Mouse (Mus musculus) gastrocnemius, postnatal 10 days (tissue): Measurements from ENCODE around the gene Emc9. TPM values are rescaled to one million over a fixed set of nuclear protein-coding genes. Genes with fewer than 3 reads are reported as not detected.

Experiments
- DNase-seq: peaks from one replicate; pipeline ENCODE4 v3.0.0; 2021; ENCODE audit warnings: mixed read lengths
- long read RNA-seq, 2 experiments: library from polyadenylated mRNA; stranded (forward); transcript quantifications; one replicate each; pipeline ENCODE4 v2.0.0; 2021
- total RNA-seq, 2 experiments: library from RNA; stranded (reverse); gene quantifications; 2 replicates each; pipeline ENCODE4 v1.2.3; 2021

The Emc9 gene
- total RNA-seq, result 10 to 100 TPM; 45.2 to 49.9 TPM
- long read RNA-seq, experiment 1, transcript Emc9-201 (5 exons, 855 nt), result major isoform, 19 of 22 reads
- long read RNA-seq, experiment 1, partial matches to known transcripts, result 1 of 22 reads
- long read RNA-seq, experiment 1, other reads (novel, unspliced or antisense), result 1 of 22 reads
- long read RNA-seq, experiment 2, transcript Emc9-201 (5 exons, 855 nt), result major isoform, 24 of 25 reads
- long read RNA-seq, experiment 2, partial matches to known transcripts, result 0 of 25 reads
- long read RNA-seq, experiment 2, other reads (novel, unspliced or antisense), result 0 of 25 reads

DNA sequence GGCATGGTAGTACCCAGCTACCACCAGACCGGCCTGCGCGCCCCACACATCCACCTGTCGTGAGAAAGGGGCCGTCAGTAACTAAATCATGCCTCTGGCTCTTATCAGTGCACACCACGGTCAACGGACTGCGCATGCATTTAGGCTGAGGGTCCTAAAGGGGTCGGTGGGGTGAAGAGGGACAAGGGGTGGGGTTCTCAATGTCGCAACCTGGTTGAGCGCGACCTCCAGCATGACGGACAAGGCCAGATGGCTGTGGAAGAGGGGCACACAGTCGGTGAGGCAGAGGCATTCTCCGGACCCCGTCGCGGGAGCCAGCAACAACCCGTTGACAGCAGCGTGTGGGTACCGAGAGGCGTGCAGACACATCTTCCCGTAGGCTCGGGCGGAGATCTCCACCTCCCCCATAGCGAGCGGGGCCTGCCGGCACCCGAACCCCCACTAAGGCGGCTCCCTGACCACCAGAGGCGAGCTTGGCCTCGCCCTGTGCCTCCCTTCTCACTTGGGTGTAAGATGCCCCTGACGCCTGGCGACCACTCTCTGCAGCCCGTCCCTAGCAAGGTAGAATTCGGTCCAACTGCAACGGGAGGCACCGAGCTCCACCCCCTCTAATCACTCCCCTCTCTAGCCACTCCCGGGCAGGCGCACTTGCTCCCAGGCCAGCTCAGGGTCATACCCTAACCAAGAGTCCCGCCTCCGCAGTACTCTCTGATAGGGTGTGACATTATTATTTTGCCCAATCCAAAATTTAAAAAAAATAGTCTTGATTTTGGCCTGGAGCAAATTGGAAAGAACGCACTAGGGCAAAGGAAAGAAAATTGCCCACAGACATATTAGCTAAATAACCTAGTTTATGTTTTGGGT lies at the start of gene Emc9:
Gene Emc9, minus strand, starts transcription at position 601 of the 864 bp plus-strand sequence.
- DNase-seq, result peak; percentile 69

DNA sequence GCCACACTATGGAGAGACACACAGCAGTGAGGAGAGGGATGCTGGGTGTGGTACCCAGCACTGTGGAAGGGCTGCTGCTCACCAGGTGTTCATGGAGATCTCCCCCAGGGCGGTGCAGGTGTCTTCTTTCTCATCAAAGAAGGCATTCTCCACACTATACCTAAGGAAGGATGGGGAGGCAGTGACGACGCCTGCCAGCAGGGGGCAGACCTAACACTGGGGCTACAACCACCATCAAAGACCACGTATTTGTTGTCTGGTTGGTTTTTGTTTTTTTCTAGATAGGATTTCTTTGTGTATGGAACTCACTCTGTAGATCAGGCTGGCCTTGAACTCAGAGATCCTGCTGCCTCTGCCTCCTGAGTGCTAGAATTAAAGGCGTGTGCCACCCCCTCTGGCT lies 44.2 kb upstream of the Emc9 start:
- peak; percentile 58 for DNase-seq

DNA sequence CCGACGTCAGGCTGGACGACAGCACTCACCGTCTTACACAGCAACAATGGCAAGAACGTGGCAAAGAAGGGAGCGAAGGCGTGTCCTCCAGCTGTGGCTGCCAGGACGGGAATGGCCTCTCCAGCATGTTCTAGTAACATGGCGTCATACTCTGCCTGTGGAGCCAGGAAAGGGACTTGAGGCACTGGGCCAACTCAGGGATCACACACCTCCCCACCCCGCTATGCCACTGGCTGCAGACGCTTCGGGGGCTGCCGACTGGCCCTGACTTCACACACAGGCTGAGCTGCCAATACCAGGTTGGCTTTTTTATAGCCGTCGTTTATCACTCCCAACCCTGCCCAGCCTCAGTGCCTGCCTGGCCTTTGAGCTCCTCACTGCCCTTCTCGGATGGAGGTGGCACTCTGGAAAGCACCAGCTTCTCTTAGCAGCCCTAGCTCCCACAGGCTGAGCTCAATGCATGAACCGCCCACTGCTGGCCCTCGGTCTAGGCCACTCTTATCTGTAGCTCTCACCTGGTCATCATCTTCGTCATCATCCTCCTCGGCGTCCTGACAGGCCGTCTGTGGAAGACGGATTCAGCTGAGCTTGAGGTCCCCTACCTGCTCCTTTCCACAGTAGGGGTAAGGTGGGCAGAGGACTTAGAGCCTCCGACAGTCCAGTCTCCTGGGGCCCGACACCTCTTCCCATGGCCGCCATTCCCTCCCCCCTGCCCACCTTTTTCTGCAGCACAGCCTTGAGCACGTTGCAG lies 43.1 kb upstream of the Emc9 start:
- DNase-seq, result no peak

DNA sequence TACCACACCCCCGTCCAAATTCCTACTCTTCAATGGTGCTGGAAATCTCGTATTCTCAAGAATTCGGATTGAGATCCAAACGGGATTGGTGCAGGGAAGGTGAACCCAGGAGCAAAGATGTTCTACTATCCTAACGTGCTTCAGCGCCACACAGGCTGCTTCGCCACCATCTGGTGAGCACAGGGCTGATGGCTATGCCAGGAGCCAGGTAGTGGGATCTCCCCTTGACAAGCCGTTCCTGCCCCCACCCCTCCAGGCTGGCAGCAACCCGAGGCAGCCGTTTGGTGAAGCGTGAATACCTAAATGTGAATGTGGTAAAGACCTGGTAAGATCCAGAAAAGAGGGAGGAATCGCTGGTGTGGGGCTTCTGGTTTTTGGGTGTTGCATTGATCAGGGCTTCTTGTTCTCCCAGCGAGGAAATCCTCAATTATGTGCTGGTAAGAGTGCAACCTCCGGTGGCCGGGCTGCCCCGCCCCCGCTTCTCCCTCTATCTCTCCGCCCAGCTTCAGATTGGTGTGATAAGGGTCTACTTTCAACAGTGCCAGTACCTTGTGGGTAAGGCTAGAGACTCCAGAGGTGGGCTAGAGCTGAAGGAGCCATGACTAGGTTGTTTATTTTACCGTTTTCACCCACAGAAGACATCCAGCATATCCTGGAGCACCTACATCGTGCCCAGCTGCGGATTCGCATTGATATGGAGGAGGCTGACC lies 33.5 kb upstream of the Emc9 start:
- DNase-seq, result no peak

DNA sequence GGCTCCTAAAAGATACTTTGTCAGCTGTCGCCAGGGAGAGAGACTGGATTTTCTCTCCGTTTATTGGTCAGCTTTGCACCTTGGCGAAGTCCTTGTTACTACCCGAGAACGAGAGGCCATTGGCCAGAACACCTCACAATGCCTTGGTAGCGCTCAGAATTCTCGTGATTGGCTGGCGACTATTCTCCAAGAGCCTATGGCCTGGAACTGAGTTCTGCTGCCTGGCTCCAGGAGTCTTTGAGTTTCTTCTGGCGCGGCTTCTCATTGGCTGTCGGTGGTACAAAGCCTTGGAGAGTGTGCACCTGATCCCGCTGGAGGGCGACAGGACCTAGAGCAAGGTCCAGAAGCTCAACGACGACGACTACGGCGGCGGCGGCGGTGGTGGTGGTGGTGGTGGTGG lies 32.7 kb upstream of the Emc9 start, which contains the start of gene Rec8:
Gene Rec8, plus strand, starts transcription at position 216 of the 400 bp plus-strand sequence.
- DNase-seq, result no peak

DNA sequence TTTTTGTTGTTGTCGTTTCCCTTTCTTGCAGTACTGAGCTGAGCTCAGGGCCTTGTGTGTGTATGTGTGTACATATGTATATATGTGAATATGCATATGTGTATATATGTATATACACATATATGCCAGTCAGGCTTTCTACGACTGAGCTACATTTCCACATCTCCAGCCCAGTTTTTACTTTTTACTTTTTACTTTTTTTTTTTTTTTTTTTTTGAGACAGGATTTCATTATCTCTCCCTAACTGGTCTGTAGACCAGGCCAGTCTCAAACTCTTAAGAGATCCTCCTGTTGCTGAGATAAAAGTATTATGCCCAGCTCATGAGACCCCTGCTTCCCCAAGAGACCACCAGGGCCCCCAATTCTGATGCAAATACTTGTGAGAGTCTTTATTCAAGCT lies 31.7 kb upstream of the Emc9 start:
- DNase-seq, result no peak

DNA sequence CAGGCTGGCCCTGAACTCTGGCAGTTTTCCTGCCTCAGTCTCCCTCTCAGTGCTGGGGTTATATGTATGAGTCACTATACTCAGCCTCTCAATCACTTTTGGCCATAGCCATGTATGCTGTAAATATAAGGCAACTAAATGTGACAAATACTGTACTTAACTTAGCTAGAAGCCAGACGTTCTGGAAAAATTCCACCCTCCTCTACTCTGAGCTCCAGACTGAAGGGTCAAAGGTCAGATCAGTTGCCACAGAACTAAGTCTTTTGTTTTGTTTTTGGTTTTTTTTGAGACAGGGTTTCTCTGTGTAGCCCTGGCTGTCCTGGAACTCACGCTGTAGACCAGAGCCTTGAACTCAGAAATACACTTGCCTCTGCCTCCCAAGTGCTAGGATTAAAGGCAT lies 30.8 kb upstream of the Emc9 start:
- no peak for DNase-seq

DNA sequence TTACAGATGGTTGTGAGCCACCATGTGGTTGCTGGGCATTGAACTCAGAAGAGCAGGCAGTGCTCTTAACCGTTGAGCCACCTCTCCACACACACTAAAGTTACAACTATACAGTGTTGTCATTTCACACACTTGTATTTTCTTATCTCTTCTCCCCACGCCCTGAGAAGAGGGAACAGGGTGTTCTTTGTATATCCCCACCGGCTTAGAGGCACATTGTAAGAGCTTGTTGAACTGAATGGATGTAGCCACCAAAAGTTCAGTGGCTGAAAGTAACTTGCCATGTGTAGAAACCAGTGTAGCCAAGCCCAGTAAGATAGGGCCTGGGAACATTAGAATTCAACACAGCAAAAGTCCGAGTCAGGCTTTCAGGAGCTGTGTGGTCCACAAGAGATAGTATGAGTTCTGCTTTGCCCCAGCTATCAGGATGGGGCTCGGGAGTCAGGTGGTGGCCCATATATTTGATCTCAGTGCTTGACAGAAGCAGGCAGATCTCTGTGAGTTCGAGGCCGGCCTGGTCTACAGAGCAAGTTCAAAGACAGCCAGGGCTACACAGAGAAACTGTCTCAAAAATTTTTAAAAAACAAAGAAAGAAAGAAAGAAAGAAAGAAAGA lies 29.6 kb upstream of the Emc9 start:
- DNase-seq, result no peak

DNA sequence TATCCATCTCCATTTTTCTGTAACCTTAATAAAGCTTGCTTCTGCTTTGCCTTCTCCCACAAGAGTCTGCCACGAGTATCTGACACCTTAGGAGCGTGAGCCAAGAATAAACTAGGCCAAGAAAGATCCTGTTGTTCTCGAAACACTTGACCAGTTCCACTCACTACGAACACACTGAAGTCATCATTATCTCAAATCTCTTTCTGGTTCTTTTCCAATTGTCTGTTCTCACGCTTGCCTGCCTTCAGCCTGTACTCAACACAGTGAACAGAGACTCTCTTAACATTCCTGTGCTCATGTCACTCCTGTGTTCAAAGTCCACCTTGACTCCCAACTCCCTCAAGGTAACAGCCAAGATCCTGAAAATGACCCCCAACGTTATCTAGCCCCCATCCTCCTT lies 28.2 kb upstream of the Emc9 start:
- no peak for DNase-seq

DNA sequence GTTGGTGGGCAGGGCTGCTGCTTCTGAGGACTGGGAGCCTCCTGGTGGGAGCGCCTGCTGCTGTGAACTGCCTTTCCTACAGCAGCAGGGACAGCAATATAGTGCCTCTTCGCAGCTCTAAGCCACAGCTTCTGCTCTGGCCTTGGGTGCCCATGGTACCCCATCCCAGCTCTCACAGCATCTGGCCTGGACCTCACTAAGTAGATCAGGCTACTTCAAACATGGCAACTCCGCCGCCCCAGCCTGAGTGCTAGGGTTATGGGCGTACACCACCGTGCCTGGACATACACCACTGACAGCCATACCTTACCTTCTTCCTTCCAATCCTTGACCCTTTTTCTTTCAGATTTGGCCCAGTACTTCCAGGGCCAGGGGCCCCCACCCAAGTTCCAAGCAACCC lies 23.2 kb upstream of the Emc9 start:
- no peak for DNase-seq

DNA sequence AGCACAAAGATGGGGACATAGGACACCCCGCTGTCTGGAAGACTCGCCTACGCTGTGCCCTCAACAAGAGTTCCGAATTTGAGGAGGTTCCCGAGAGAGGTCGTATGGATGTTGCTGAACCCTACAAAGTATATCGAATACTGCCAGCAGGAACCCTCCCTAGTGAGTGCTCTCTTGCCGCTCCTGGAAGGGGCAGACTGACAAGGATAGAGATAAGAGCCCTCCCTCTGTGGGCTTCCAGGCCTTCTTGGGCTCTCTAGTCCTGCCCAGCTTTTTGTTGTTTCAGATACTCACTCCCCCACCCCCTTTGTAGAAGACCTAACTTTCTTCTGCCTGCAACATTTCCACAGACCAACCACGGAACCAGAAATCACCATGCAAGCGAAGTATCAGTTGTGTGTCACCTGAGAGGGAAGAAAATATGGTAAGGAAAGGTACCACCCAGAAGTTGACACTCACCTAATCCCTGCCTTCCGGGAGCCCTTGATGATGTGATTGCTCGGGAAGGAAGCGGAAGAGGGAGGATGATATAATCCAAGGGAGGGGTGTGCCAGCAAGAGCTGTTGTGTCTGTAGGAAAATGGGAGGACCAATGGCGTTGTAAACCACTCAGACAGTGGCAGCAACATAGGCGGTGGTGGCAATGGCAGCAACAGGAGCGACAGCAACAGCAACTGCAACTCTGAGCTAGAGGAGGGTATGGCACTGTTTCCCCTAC lies 20.8 kb upstream of the Emc9 start:
- DNase-seq, result no peak

DNA sequence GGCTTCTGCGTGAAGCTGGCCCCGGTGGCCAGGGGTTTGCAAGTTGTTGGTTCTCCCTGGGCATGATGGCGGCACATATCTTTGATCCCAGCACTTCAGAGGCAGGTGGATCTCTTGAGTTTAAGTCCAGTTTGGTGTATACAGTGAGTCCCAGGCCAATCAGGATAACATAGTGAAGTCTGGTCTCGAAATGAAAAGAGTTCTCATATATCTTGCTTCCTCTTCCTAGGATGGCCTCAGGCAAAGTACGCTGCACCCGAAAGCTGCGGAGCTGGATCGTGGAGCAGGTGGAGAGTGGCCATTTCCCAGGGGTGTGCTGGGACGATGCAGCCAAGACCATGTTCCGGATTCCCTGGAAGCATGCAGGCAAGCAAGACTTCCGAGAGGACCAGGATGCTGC lies 19.7 kb upstream of the Emc9 start:
- no peak for DNase-seq

DNA sequence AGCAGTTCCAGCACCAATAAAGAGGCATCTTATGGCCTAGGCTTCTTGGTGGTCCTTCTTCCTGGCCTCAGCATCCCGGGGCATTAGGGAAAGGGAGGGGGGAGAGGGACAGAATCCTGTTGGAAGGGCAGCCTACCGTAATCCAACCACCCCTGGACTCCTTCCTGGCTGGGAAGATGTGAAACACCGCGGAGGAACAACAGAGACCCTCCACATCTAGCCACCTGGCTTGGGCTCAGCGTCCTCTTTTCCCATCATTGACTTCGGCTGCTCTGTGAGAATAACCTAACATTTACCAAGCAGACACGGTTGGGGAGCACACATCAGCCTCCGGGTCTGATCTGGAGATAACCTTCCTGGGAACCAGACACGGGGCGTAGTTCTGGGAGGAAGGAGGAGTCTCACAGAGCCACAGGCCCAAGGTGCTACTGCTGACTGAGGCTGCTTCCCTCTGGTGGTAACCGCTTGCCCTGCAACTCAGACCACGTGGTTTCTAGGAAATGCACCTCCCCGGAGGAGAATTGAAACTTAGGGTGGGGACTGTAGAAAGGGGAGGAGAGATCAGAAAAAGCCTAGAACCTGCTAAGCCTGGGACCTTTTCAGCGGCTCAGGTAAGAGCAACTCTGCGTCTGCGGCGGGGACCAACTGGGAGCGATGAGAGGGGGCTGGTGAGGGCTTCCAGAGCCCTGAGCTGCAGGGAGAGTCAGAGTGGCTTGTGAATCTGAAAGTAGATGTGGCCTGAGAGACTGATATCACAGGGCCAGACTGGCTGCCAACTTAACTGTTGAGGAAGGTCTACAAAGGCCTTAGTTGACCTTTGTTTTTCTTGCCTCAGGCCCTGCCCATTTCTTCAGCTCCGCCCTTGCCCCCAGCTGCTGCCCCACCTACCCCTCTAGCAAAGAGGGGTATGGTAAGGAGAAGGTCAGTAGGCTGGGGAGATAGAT lies 18.8 kb upstream of the Emc9 start:
- peak; percentile 82 for DNase-seq

DNA sequence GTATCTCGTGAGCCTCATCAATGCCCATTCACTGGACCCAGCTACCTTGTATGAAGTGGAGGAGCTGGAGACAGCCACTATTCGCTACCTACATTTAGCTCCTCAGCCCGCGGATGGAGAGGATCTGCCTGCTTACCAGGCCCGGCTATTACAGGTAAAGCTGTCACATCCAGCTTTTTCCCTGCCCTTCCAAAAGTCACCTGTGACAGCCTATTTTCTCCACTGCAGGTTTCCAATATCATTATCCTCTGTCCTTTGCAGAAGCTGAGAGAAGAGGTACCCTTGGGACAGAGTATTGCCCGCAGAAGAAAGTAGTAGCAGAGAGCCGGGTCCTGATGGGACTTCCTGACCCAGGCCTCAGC lies 18.1 kb upstream of the Emc9 start, which contains the start of gene Irf9:
Gene Irf9, plus strand, starts transcription at position 301 of the 362 bp plus-strand sequence.
- DNase-seq, result no peak

DNA sequence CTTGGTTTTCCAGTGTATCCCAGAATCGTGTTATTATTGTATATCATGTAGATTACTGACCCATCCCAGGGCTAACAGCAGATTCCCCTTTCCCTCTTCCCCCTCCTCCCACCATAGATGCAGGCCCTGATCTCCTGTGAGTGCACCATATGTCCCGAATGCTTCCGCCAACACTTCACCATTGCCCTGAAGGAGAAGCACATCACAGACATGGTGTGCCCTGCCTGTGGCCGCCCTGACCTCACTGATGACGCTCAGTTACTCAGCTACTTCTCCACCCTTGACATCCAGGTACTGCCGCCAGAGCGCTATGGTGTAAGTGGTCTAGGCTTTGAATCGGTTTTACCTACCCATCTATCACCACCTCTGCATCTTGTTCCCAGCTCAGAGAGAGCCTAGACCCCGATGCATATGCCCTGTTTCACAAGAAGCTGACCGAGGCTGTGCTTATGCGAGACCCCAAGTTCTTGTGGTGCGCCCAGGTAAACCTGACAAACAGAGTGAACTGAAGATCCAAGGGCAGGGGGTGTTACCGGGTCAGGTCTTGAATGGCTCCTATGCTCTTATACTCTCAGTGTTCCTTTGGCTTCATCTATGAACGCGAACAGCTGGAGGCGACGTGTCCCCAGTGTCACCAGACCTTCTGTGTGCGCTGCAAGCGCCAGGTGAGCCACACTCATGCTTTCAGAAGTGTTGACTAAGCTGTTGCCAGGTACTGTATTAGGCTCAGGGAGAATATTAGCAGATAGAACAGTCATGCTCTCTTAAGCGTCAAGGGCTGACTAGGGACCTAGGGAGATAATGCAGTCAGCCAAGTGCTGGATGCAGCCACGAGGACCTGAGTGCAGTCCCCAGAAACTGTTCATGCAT lies 13.7 kb upstream of the Emc9 start:
- no peak for DNase-seq

DNA sequence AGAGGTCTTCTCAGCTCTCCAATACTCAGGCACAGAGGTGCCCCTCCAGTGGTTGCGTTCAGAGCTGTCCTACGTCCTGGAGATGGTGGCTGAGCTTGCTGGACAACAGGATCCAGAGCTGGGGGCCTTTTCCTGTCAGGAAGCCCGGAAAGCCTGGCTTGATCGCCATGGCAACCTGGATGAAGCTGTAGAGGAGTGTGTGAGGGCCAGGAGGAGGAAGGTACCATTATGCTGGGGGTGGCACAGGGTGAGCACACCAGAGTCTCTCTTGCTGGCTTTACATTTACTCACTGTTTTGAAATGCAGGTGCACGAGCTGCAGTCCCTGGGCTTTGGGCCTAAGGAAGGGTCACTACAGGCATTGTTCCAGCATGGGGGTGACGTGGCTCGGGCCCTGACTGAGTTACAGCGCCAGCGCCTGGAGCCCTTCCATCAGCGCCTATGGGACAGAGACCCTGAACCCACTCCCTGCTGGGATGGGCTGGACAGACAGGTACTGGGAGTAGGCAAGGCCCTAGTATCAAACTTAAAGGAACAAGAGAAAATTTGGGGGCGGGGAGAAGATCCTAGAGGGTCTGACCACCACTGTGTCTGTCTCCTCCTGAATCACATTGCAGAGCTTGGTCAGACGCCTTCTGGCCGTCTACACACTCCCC lies 11.1 kb upstream of the Emc9 start:
- DNase-seq, result no peak

DNA sequence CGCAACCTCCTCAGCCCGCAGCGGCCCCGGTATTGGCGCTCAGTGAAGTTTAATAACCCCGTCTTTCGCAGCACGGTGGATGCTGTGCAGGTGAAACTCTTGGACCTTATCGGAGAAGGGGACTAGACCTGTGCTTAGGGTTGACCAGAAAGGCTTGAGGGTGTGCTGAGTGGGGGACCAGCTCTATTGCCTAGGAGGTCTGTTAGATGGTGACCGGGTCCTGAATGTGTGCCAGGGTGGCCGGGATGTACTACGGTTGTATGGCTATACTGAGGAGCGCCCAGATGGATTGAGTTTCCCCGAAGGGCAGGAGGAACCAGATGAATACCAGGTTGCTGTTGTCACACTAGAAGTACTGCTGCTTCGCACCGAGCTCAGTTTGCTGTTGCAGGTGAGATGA lies 7.1 kb upstream of the Emc9 start:
- DNase-seq, result no peak

DNA sequence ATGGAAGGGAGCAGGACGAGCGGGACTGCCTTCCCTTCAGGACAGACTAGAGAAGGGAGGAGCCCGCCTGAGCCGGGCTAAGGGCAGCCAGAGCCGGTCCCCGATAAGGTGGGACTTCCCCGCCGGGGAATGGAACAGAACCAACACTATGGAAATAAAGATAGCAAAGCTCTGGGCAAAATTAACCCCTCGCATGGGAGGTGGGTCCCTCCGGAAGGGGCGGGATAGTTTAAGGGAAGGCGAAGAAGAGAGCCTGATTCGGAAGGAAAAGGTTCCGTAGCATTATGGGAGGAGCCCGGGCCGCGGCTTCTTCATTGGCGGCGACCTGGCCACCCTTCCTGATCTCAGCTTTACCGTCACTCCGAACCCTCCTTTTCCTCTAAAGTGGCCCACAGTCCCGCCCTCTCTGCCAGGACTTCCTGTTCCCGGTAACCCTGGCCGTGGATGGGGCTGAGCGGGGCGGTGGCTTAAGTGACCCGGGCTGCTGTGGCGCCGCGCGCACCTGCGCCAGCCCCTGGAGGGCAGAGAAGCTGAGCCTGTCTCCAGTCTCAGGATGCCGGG lies 6.3 kb upstream of the Emc9 start, which contains the start of gene Rnf31:
Gene Rnf31, plus strand, starts transcription at position 378 of the 561 bp plus-strand sequence.
- DNase-seq, result peak; percentile 88
